In genomic region chr1:120020322-120020897, GRCm38 (mm10) we compare ENCODE assay signal across 17 mouse cellular contexts. TPM values are rescaled to one million over a fixed set of nuclear protein-coding genes. Genes with fewer than 3 reads are reported as not detected.
"Had no signal": no experiment of that assay in that cellular context is flagged by ENCODE, and none has a peak within 500 bp of the region (broad histone marks: within the 10 kb centered on the region; RNA-seq: fewer than 3 reads in every experiment).

No protein-coding gene starts in this region.

- H3K4me1 ChIP-seq: limb, embryonic 15.5 days; neural tube, embryonic 15.5 days; stomach, embryonic 15.5 days had no signal

- H3K4me2 ChIP-seq: limb, embryonic 15.5 days; liver, embryonic 13.5 days; midbrain, embryonic 13.5 days; neural tube, embryonic 15.5 days; stomach, embryonic 15.5 days had no signal

- H3K36me3 ChIP-seq: limb, embryonic 15.5 days; liver, embryonic 13.5 days; midbrain, embryonic 13.5 days; neural tube, embryonic 15.5 days; stomach, embryonic 15.5 days had no signal

- DNase-seq: kidney, adult 18-20 months; kidney, postnatal 10 days; liver, embryonic 13.5 days; lung, adult 18-20 months; right cerebral cortex, adult 18-20 months; thymus, adult 2 months; thymus, postnatal 36 days had no signal

- H3K9me3 ChIP-seq: limb, embryonic 15.5 days; liver, embryonic 13.5 days; midbrain, embryonic 13.5 days; neural tube, embryonic 15.5 days; stomach, embryonic 15.5 days had no signal

- ATAC-seq: midbrain, embryonic 13.5 days had no signal

- H3K27me3 ChIP-seq: limb, embryonic 15.5 days; liver, embryonic 13.5 days; midbrain, embryonic 13.5 days; neural tube, embryonic 15.5 days; stomach, embryonic 15.5 days had no signal

- H3K4me3 ChIP-seq: left cerebral cortex, adult 2 months; limb, embryonic 15.5 days; liver, embryonic 13.5 days; midbrain, embryonic 13.5 days; myocyte; neural tube, embryonic 15.5 days; stomach, embryonic 15.5 days had no signal

- H3K27ac ChIP-seq: left cerebral cortex, adult 2 months; limb, embryonic 15.5 days; liver, embryonic 13.5 days; midbrain, embryonic 13.5 days; neural tube, embryonic 15.5 days; stomach, embryonic 15.5 days had no signal

- H3K9ac ChIP-seq: limb, embryonic 15.5 days; liver, embryonic 13.5 days; midbrain, embryonic 13.5 days; neural tube, embryonic 15.5 days; stomach, embryonic 15.5 days had no signal

RNA-seq across cellular contexts. Expression of gene Sctr, which starts 13.7 kb away (rescaled TPM):
- polyA plus RNA-seq: limb, embryonic 11.5 days; liver, embryonic 13.5 days had no signal

RNA-seq across cellular contexts. Expression of gene Cfap221, which starts 23.4 kb away (rescaled TPM):
- polyA plus RNA-seq: large intestine, adult 2 months; limb, embryonic 11.5 days; limb, embryonic 15.5 days; liver, embryonic 13.5 days; myocyte; neural tube, embryonic 11.5 days; spleen, adult 2 months; thymus, adult 2 months had no signal
